Mouse (Mus musculus) liver, embryonic 14.5 days (tissue): Measurements from ENCODE around the gene Plin4.

Source experiments
- CTCF ChIP-seq: IDR thresholded peaks from 2 replicates; pipeline ENCODE4 v1.5.1; 2016; ENCODE audit warnings: antibody characterized with exemption, low read depth, control low read depth
- EP300 ChIP-seq: IDR thresholded peaks from 2 replicates; pipeline ENCODE4 v1.6.1; 2016; ENCODE audit warnings: antibody characterized with exemption, low read depth

DNA sequence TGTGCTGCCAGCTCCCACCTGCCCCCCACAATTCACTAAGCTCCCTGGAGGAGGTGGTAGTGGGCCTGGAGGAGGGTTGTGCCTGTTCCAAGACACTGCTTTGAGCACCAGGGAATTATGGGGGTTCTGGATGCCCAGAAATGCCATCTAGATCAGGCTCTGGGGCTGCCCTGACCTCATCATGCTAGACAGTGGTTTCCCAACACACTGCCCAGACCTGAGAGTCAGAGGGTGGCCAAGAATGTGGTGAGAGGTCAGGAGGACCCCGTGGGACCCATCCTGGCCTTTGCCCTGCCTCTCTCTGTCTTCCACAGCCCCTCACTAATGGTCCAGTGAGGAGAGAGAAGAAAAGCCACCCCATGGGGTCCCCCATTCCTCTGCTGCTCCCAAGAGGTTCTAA, 1.4 kb upstream of the Plin4 start:
- TF ChIP-seq EP300 (no peak), CTCF (no peak)
